Mouse (Mus musculus) heart, adult 2 months (tissue): ENCODE data around the gene Sh3bp1.

Source experiments
- CTCF ChIP-seq: fragments of 200-600 bp; IDR thresholded peaks from 2 replicates; pipeline ENCODE4 v1.8.1; 2022; ENCODE audit warnings: antibody characterized with exemption, mild to moderate bottlenecking, moderate library complexity
- EP300 ChIP-seq: fragments of 200-500 bp; IDR thresholded peaks from 2 replicates; pipeline ENCODE4 v1.6.1; 2011; ENCODE audit warnings: low read depth, low read length, control low read depth; ENCODE audit not compliant: insufficient read depth
- POLR2A ChIP-seq: fragments of 200-500 bp; IDR thresholded peaks from 2 replicates; pipeline ENCODE4 v1.6.1; 2011; ENCODE audit warnings: mild to moderate bottlenecking, low read depth, low read length, control low read depth; ENCODE audit not compliant: insufficient read depth

- TF ChIP-seq CTCF, result no peak
- no peak for TF ChIP-seq EP300
- no peak for TF ChIP-seq POLR2A
Measured at GRCm38 (mm10) chr15:78898507-78899001, 1.0 kb upstream of the Sh3bp1 start.
